Mouse (Mus musculus) CD4-positive naive resting alpha-beta T cell, adult 76 days (primary cell): ENCODE results near the gene Agap1. TPM values are rescaled to one million over a fixed set of nuclear protein-coding genes. Genes with fewer than 3 reads are reported as not detected.

Experiments
- total RNA-seq: library from RNA; stranded (reverse); gene quantifications from one replicate; pipeline ENCODE4 v1.2.4, GENCODE M21; 2023

The Agap1 gene
- 0.59 TPM for total RNA-seq

GRCm38 (mm10) chr1:89454196-89455123, at the start of gene Agap1:
Agap1 (plus strand) TSS chr1:89454806.

GRCm38 (mm10) chr1:89931120-89931519, 476.5 kb downstream of the Agap1 start, which contains the start of gene Gbx2:
Gbx2 (minus strand) TSS chr1:89931179.

